Mouse (Mus musculus) skeletal muscle tissue, adult 2 months (tissue): Measurements from ENCODE around the gene Sorl1.
"Not testable (repeated sequence)": the region's sequence is repeated elsewhere in the genome, so short reads cannot be mapped to it uniquely, and the experiment has no call there.

ENCODE experiments used
- DNase-seq: peaks from one replicate; pipeline ENCODE4 v3.0.0-alpha.2; 2012; ENCODE audit warnings: low read depth, low spot score

Gene Sorl1

GRCm38 (mm10) chr9:42094028-42094551 is 30.0 kb downstream of the Sorl1 start:
- DNase-seq, result no peak

- DNase-seq, result peak; percentile 38
These were observed 31.3 kb downstream of the Sorl1 start for GRCm38 (mm10) chr9:42092749-42093148.

GRCm38 (mm10) chr9:42091561-42091960 is 32.5 kb downstream of the Sorl1 start:
- peak; percentile 87 for DNase-seq

- DNase-seq, result no peak
These were observed 36.2 kb downstream of the Sorl1 start for GRCm38 (mm10) chr9:42087921-42088320.

- DNase-seq, result no peak
These were observed 38.1 kb downstream of the Sorl1 start for GRCm38 (mm10) chr9:42085970-42086369.

- DNase-seq, result no peak
These were observed 40.4 kb downstream of the Sorl1 start for GRCm38 (mm10) chr9:42083661-42084067.

- DNase-seq, result no peak
These were observed 42.2 kb downstream of the Sorl1 start for GRCm38 (mm10) chr9:42081681-42082530.

GRCm38 (mm10) chr9:42080671-42081070 is 43.4 kb downstream of the Sorl1 start:
- no peak for DNase-seq

GRCm38 (mm10) chr9:42077112-42077845 is 46.8 kb downstream of the Sorl1 start:
- DNase-seq, result no peak

GRCm38 (mm10) chr9:42076256-42076849 is 47.7 kb downstream of the Sorl1 start:
- DNase-seq, result no peak

GRCm38 (mm10) chr9:42075241-42075640 is 48.9 kb downstream of the Sorl1 start:
- no peak for DNase-seq

GRCm38 (mm10) chr9:42072010-42072409 is 52.1 kb downstream of the Sorl1 start:
- DNase-seq, result no peak

- DNase-seq, result no peak
These were observed 53.2 kb downstream of the Sorl1 start for GRCm38 (mm10) chr9:42070856-42071255.

- DNase-seq, result no peak
These were observed 54.6 kb downstream of the Sorl1 start for GRCm38 (mm10) chr9:42069471-42069870.

- no peak for DNase-seq
These were observed 56.1 kb downstream of the Sorl1 start for GRCm38 (mm10) chr9:42067950-42068349.

- DNase-seq, result no peak
These were observed 58.3 kb downstream of the Sorl1 start for GRCm38 (mm10) chr9:42065756-42066155.

GRCm38 (mm10) chr9:42063391-42063790 is 60.7 kb downstream of the Sorl1 start:
- DNase-seq, result no peak

- DNase-seq, result peak; percentile 69
These were observed 61.8 kb downstream of the Sorl1 start for GRCm38 (mm10) chr9:42062269-42062668.

GRCm38 (mm10) chr9:42059006-42059405 is 65.1 kb downstream of the Sorl1 start:
- not testable (repeated sequence) for DNase-seq

GRCm38 (mm10) chr9:42056591-42056990 is 67.5 kb downstream of the Sorl1 start:
- no peak for DNase-seq

- no peak for DNase-seq
These were observed 68.7 kb downstream of the Sorl1 start for GRCm38 (mm10) chr9:42055378-42055777.
